Mouse (Mus musculus): Measurements from ENCODE around the gene Them7. TPM values are rescaled to one million over a fixed set of nuclear protein-coding genes. Genes with fewer than 3 reads are reported as not detected.

The Them7 gene
- polyA plus RNA-seq, 1 experiment from 2014 or later, result 1.8 TPM

GRCm38 (mm10) chr2:105237841-105238240 is 13.7 kb downstream of the Them7 start:
- 71% methylated on average over 2 of the region's 2 CpGs for WGBS
- no peak overlapping the region for H3K4me2 ChIP-seq (ENCODE audit: low read depth, severe bottlenecking)
- no peak overlapping the region for H3K27ac ChIP-seq (replicated peaks; ENCODE audit: low read depth, low read length)
- H3K9me3 ChIP-seq (ENCODE audit: control insufficient read depth, low read length), result no peaks in the 10 kb centered on the region
- no peaks in the 10 kb centered on the region for H3K36me3 ChIP-seq (ENCODE audit: control insufficient read depth, insufficient read depth, low read length)
- DNase-seq (ENCODE audit: low spot score) (no peak), ATAC-seq (ENCODE audit: insufficient number of reproducible peaks, low FRiP score, low TSS enrichment, low read depth) (no peak)
- H3K4me3 ChIP-seq (ENCODE audit: low read depth, low read length), result no peak overlapping the region
- peaks cover 10% of the 10 kb centered on the region for H3K4me1 ChIP-seq (ENCODE audit: control insufficient read depth, insufficient read depth, low read length)
- H3K9ac ChIP-seq (ENCODE audit: low read length), result no peak overlapping the region
- no peaks in the 10 kb centered on the region for H3K27me3 ChIP-seq (ENCODE audit: control insufficient read depth, insufficient read depth, low read length)

- peaks cover 10% of the 10 kb centered on the region for H3K4me1 ChIP-seq (ENCODE audit: control insufficient read depth, insufficient read depth, low read length)
- H3K27me3 ChIP-seq (ENCODE audit: control insufficient read depth, insufficient read depth, low read length), result no peaks in the 10 kb centered on the region
- no peak for ATAC-seq (ENCODE audit: insufficient number of reproducible peaks, low FRiP score, low TSS enrichment, low read depth)
- no peaks in the 10 kb centered on the region for H3K9me3 ChIP-seq (ENCODE audit: control insufficient read depth, low read length)
- H3K27ac ChIP-seq (replicated peaks; ENCODE audit: low read depth, low read length), result no peak overlapping the region
- no peak overlapping the region for H3K9ac ChIP-seq (ENCODE audit: low read length)
- DNase-seq (ENCODE audit: low spot score), result peak; percentile 67
- WGBS, result 20% methylated on average over 3 of the region's 3 CpGs
- H3K4me3 ChIP-seq (ENCODE audit: low read depth, low read length), result no peak overlapping the region
- no peaks in the 10 kb centered on the region for H3K36me3 ChIP-seq (ENCODE audit: control insufficient read depth, insufficient read depth, low read length)
- no peak overlapping the region for H3K4me2 ChIP-seq (ENCODE audit: low read depth, severe bottlenecking)
These were observed 14.7 kb downstream of the Them7 start for GRCm38 (mm10) chr2:105238775-105239174.

GRCm38 (mm10) chr2:105240631-105241030 is 16.5 kb downstream of the Them7 start:
- H3K36me3 ChIP-seq (ENCODE audit: control insufficient read depth, insufficient read depth, low read length), result no peaks in the 10 kb centered on the region
- ATAC-seq (ENCODE audit: insufficient number of reproducible peaks, low FRiP score, low TSS enrichment, low read depth), result no peak
- WGBS, result 62% methylated on average over 1 of the region's 1 CpGs
- no peak overlapping the region for H3K4me3 ChIP-seq (ENCODE audit: low read depth, low read length)
- DNase-seq (ENCODE audit: low spot score), result no peak
- no peaks in the 10 kb centered on the region for H3K27me3 ChIP-seq (ENCODE audit: control insufficient read depth, insufficient read depth, low read length)
- no peak overlapping the region for H3K27ac ChIP-seq (replicated peaks; ENCODE audit: low read depth, low read length)
- H3K4me2 ChIP-seq (ENCODE audit: low read depth, severe bottlenecking), result no peak overlapping the region
- peaks cover 13% of the 10 kb centered on the region for H3K4me1 ChIP-seq (ENCODE audit: control insufficient read depth, insufficient read depth, low read length)
- H3K9me3 ChIP-seq (ENCODE audit: control insufficient read depth, low read length), result no peaks in the 10 kb centered on the region
- no peak overlapping the region for H3K9ac ChIP-seq (ENCODE audit: low read length)

- Histone ChIP-seq H3K27ac (replicated peaks; ENCODE audit: low read depth, low read length) (no peak overlapping the region), H3K36me3 (ENCODE audit: control insufficient read depth, insufficient read depth, low read length) (no peaks in the 10 kb centered on the region), H3K27me3 (ENCODE audit: control insufficient read depth, insufficient read depth, low read length) (no peaks in the 10 kb centered on the region), H3K9ac (ENCODE audit: low read length) (no peak overlapping the region), H3K4me2 (ENCODE audit: low read depth, severe bottlenecking) (no peak overlapping the region), H3K4me1 (ENCODE audit: control insufficient read depth, insufficient read depth, low read length) (peaks cover 7% of the 10 kb centered on the region; the same call in 1 of the 2 replicates), H3K9me3 (ENCODE audit: control insufficient read depth, low read length) (no peaks in the 10 kb centered on the region), H3K4me3 (ENCODE audit: low read depth, low read length) (no peak overlapping the region)
- DNase-seq (ENCODE audit: low spot score) (peak; percentile 64), ATAC-seq (ENCODE audit: insufficient number of reproducible peaks, low FRiP score, low TSS enrichment, low read depth) (no peak)
- WGBS, result 15% methylated on average over 7 of the region's 7 CpGs
These were observed 18.8 kb downstream of the Them7 start for GRCm38 (mm10) chr2:105242940-105243339.

GRCm38 (mm10) chr2:105244733-105245132 is 20.6 kb downstream of the Them7 start:
- no peak for ATAC-seq (ENCODE audit: insufficient number of reproducible peaks, low FRiP score, low TSS enrichment, low read depth)
- Histone ChIP-seq H3K4me3 (ENCODE audit: low read depth, low read length) (no peak overlapping the region), H3K9ac (ENCODE audit: low read length) (no peak overlapping the region), H3K27ac (replicated peaks; ENCODE audit: low read depth, low read length) (no peak overlapping the region), H3K4me1 (ENCODE audit: control insufficient read depth, insufficient read depth, low read length) (peaks cover 7% of the 10 kb centered on the region; the same call in 1 of the 2 replicates), H3K9me3 (ENCODE audit: control insufficient read depth, low read length) (no peaks in the 10 kb centered on the region), H3K4me2 (ENCODE audit: low read depth, severe bottlenecking) (no peak overlapping the region), H3K27me3 (ENCODE audit: control insufficient read depth, insufficient read depth, low read length) (no peaks in the 10 kb centered on the region), H3K36me3 (ENCODE audit: control insufficient read depth, insufficient read depth, low read length) (no peaks in the 10 kb centered on the region)
- WGBS, result 60% methylated on average over 13 of the region's 13 CpGs
- no peak for DNase-seq (ENCODE audit: low spot score)

- Histone ChIP-seq H3K27me3 (ENCODE audit: control insufficient read depth, insufficient read depth, low read length) (no peaks in the 10 kb centered on the region), H3K9ac (ENCODE audit: low read length) (no peak overlapping the region), H3K9me3 (ENCODE audit: control insufficient read depth, low read length) (no peaks in the 10 kb centered on the region), H3K36me3 (ENCODE audit: control insufficient read depth, insufficient read depth, low read length) (no peaks in the 10 kb centered on the region), H3K27ac (replicated peaks; ENCODE audit: low read depth, low read length) (no peak overlapping the region), H3K4me3 (ENCODE audit: low read depth, low read length) (no peak overlapping the region), H3K4me1 (ENCODE audit: control insufficient read depth, insufficient read depth, low read length) (no peaks in the 10 kb centered on the region), H3K4me2 (ENCODE audit: low read depth, severe bottlenecking) (no peak overlapping the region)
- no peak for DNase-seq (ENCODE audit: low spot score)
- WGBS, result 80% methylated on average over 3 of the region's 3 CpGs
- no peak for ATAC-seq (ENCODE audit: insufficient number of reproducible peaks, low FRiP score, low TSS enrichment, low read depth)
These were observed 27.9 kb downstream of the Them7 start for GRCm38 (mm10) chr2:105251978-105252377.

GRCm38 (mm10) chr2:105252824-105253223 is 28.7 kb downstream of the Them7 start:
- Histone ChIP-seq H3K27ac (replicated peaks; ENCODE audit: low read depth, low read length) (no peak overlapping the region), H3K9me3 (ENCODE audit: control insufficient read depth, low read length) (no peaks in the 10 kb centered on the region), H3K9ac (ENCODE audit: low read length) (no peak overlapping the region), H3K4me1 (ENCODE audit: control insufficient read depth, insufficient read depth, low read length) (no peaks in the 10 kb centered on the region), H3K36me3 (ENCODE audit: control insufficient read depth, insufficient read depth, low read length) (no peaks in the 10 kb centered on the region), H3K4me2 (ENCODE audit: low read depth, severe bottlenecking) (no peak overlapping the region), H3K4me3 (ENCODE audit: low read depth, low read length) (no peak overlapping the region), H3K27me3 (ENCODE audit: control insufficient read depth, insufficient read depth, low read length) (no peaks in the 10 kb centered on the region)
- DNase-seq (ENCODE audit: low spot score) (peak; percentile 58), ATAC-seq (ENCODE audit: insufficient number of reproducible peaks, low FRiP score, low TSS enrichment, low read depth) (peak; percentile 92)
- 69% methylated on average over 7 of the region's 7 CpGs for WGBS

GRCm38 (mm10) chr2:105255457-105255856 is 31.3 kb downstream of the Them7 start:
- H3K9me3 ChIP-seq (ENCODE audit: control insufficient read depth, low read length), result no peaks in the 10 kb centered on the region
- no peak overlapping the region for H3K4me2 ChIP-seq (ENCODE audit: low read depth, severe bottlenecking)
- H3K4me1 ChIP-seq (ENCODE audit: control insufficient read depth, insufficient read depth, low read length), result no peaks in the 10 kb centered on the region
- 57% methylated on average over 4 of the region's 4 CpGs for WGBS
- ATAC-seq (ENCODE audit: insufficient number of reproducible peaks, low FRiP score, low TSS enrichment, low read depth) (no peak), DNase-seq (ENCODE audit: low spot score) (no peak)
- H3K4me3 ChIP-seq (ENCODE audit: low read depth, low read length), result no peak overlapping the region
- H3K9ac ChIP-seq (ENCODE audit: low read length), result no peak overlapping the region
- no peak overlapping the region for H3K27ac ChIP-seq (replicated peaks; ENCODE audit: low read depth, low read length)
- no peaks in the 10 kb centered on the region for H3K36me3 ChIP-seq (ENCODE audit: control insufficient read depth, insufficient read depth, low read length)
- no peaks in the 10 kb centered on the region for H3K27me3 ChIP-seq (ENCODE audit: control insufficient read depth, insufficient read depth, low read length)

GRCm38 (mm10) chr2:105256427-105257071 is 32.4 kb downstream of the Them7 start:
- Histone ChIP-seq H3K4me2 (ENCODE audit: low read depth, severe bottlenecking) (no peak overlapping the region), H3K4me1 (ENCODE audit: control insufficient read depth, insufficient read depth, low read length) (no peaks in the 10 kb centered on the region), H3K36me3 (ENCODE audit: control insufficient read depth, insufficient read depth, low read length) (no peaks in the 10 kb centered on the region), H3K27ac (replicated peaks; ENCODE audit: low read depth, low read length) (no peak overlapping the region), H3K9me3 (ENCODE audit: control insufficient read depth, low read length) (no peaks in the 10 kb centered on the region), H3K4me3 (ENCODE audit: low read depth, low read length) (no peak overlapping the region), H3K9ac (ENCODE audit: low read length) (no peak overlapping the region), H3K27me3 (ENCODE audit: control insufficient read depth, insufficient read depth, low read length) (no peaks in the 10 kb centered on the region)
- no peak for ATAC-seq (ENCODE audit: insufficient number of reproducible peaks, low FRiP score, low TSS enrichment, low read depth)
- no peak for DNase-seq (ENCODE audit: low spot score)
- WGBS, result 70% methylated on average over 2 of the region's 2 CpGs
